ENCODE assay signal across 14 mouse cellular contexts in genomic region chr3:145991976-145992730, GRCm38 (mm10). TPM values are rescaled to one million over a fixed set of nuclear protein-coding genes. Genes with fewer than 3 reads are reported as not detected.
A peak's percentile ranks its signal among the peaks of the same experiment; 100 is the strongest.
DNase-seq lines count a peak whose midpoint lies in the region; ATAC-seq and TF ChIP-seq lines count a peak whose summit lies in the region.
"Had no signal": no experiment of that assay in that cellular context is flagged by ENCODE, and none has a peak within 500 bp of the region (broad histone marks: within the 10 kb centered on the region; RNA-seq: fewer than 3 reads in every experiment).

No protein-coding gene starts in this region.

- H3K4me2 ChIP-seq in heart, embryonic 13.5 days = peak overlapping the region; percentile 81
- H3K4me2 ChIP-seq in liver, postnatal 0 days (ENCODE audit: low read depth, low read length) = peak overlapping the region; percentile 40
- no peak overlapping the region for H3K4me2 ChIP-seq in liver, embryonic 11.5 days
- H3K4me2 ChIP-seq: neural tube, embryonic 15.5 days had no signal

- H3K4me3 ChIP-seq in heart, embryonic 13.5 days = peak overlapping the region; percentile 88
- no peak overlapping the region for H3K4me3 ChIP-seq in liver, postnatal 0 days (ENCODE audit: low read depth, low read length)
- no peak overlapping the region for H3K4me3 ChIP-seq in liver, embryonic 11.5 days (ENCODE audit: low read depth, low read length)
- peak overlapping the region; percentile 23; the same call in 1 of the 2 replicates for H3K4me3 ChIP-seq in small intestine, adult 2 months (ENCODE audit: low read depth, low read length)
- H3K4me3 ChIP-seq: limb, embryonic 15.5 days; midbrain, embryonic 10.5 days; neural tube, embryonic 15.5 days had no signal

- TF ChIP-seq CTCF in liver, postnatal 0 days (IDR thresholded peaks at IDR 0.05; ENCODE audit: low read depth) = no peak
- TF ChIP-seq CTCF in small intestine, adult 2 months (IDR thresholded peaks at IDR 0.05; ENCODE audit: extremely low read depth, insufficient read length, insufficient replicate concordance, low read depth, low read length) = no peak

- ATAC-seq in heart, embryonic 13.5 days (ENCODE audit: extremely low read depth, insufficient number of reproducible peaks, low FRiP score, low TSS enrichment) = no peak
- ATAC-seq in liver, postnatal 0 days = no peak
- ATAC-seq in liver, embryonic 11.5 days (replicated peaks; ENCODE audit: low FRiP score) = no peak
- ATAC-seq: CD4-positive, CD25-positive, alpha-beta regulatory T cell, adult 4 months had no signal

- peak overlapping the region; percentile 48 for H3K27ac ChIP-seq in heart, embryonic 13.5 days (replicated peaks)
- H3K27ac ChIP-seq in liver, postnatal 0 days (ENCODE audit: low read depth) = peak overlapping the region; percentile 57
- no peak overlapping the region for H3K27ac ChIP-seq in liver, embryonic 11.5 days (ENCODE audit: low read depth, low read length)
- H3K27ac ChIP-seq in small intestine, adult 2 months (ENCODE audit: insufficient read depth, low read depth, low read length) = 0 out of 2 replicates have a peak overlapping the region, but pooled peaks have one; percentile 14
- H3K27ac ChIP-seq: limb, embryonic 15.5 days; midbrain, embryonic 10.5 days; neural tube, embryonic 15.5 days had no signal

- no peaks in the 10 kb centered on the region for H3K9me3 ChIP-seq in heart, embryonic 13.5 days
- no peaks in the 10 kb centered on the region for H3K9me3 ChIP-seq in liver, postnatal 0 days (ENCODE audit: low read length)
- H3K9me3 ChIP-seq in liver, embryonic 11.5 days (ENCODE audit: control insufficient read depth, low read length) = no peaks in the 10 kb centered on the region
- H3K9me3 ChIP-seq: limb, embryonic 15.5 days; midbrain, embryonic 10.5 days; neural tube, embryonic 15.5 days had no signal

- no peak for TF ChIP-seq EP300 in liver, postnatal 0 days (IDR thresholded peaks at IDR 0.05; ENCODE audit: low read depth)

- H3K27me3 ChIP-seq in heart, embryonic 13.5 days (replicated peaks) = 0 out of 2 replicates have a peak, but pooled peaks cover 4% of the 10 kb centered on the region
- peaks cover 19% of the 10 kb centered on the region for H3K27me3 ChIP-seq in liver, postnatal 0 days (ENCODE audit: insufficient read depth, low read length)
- peaks cover 10% of the 10 kb centered on the region for H3K27me3 ChIP-seq in liver, embryonic 11.5 days (replicated peaks; ENCODE audit: control insufficient read depth, insufficient read depth, low read length)
- no peaks in the 10 kb centered on the region for H3K27me3 ChIP-seq in small intestine, adult 2 months (ENCODE audit: control insufficient read depth, insufficient read depth, low read length)
- H3K27me3 ChIP-seq: limb, embryonic 15.5 days had no signal

- 79% methylated on average over 10 of the region's 10 CpGs for WGBS in heart, embryonic 13.5 days
- WGBS in liver, postnatal 0 days (ENCODE audit: insufficient replicate concordance) = 72% methylated on average over 10 of the region's 10 CpGs
- WGBS in liver, embryonic 11.5 days = 84% methylated on average over 10 of the region's 10 CpGs
- 34% methylated on average over 10 of the region's 10 CpGs for WGBS in small intestine, adult 2 months

- TF ChIP-seq POLR2A in small intestine, adult 2 months (IDR thresholded peaks at IDR 0.05; ENCODE audit: low read depth, low read length) = no peak

- H3K9ac ChIP-seq in heart, embryonic 13.5 days = peak overlapping the region; percentile 61
- no peak overlapping the region for H3K9ac ChIP-seq in liver, postnatal 0 days (replicated peaks)
- H3K9ac ChIP-seq in liver, embryonic 11.5 days (ENCODE audit: low read depth, low read length) = no peak overlapping the region
- H3K9ac ChIP-seq: limb, embryonic 15.5 days; neural tube, embryonic 15.5 days had no signal

- no peak for DNase-seq in heart, postnatal 4 days
- no peak for DNase-seq in liver, postnatal 0 days
- no peak for DNase-seq in liver, embryonic 11.5 days (ENCODE audit: low spot score)
- DNase-seq in kidney, adult 8-10 months = peak; percentile 37 to 49
- no peak for DNase-seq in layer of hippocampus, adult 18-20 months (ENCODE audit: low spot score in 2 of 2)
- DNase-seq: cerebellum, adult 8-10 months; retina, postnatal 1 day; thymus, adult 2 months had no signal

- peaks cover 40% of the 10 kb centered on the region for H3K4me1 ChIP-seq in heart, embryonic 13.5 days
- H3K4me1 ChIP-seq in liver, postnatal 0 days (ENCODE audit: insufficient read depth) = peaks cover 6% of the 10 kb centered on the region
- peaks cover 4% of the 10 kb centered on the region; the same call in 1 of the 2 replicates for H3K4me1 ChIP-seq in liver, embryonic 11.5 days (replicated peaks; ENCODE audit: control insufficient read depth, insufficient read depth, low read length)
- peaks cover 5% of the 10 kb centered on the region; the same call in 1 of the 2 replicates for H3K4me1 ChIP-seq in small intestine, adult 2 months (ENCODE audit: control insufficient read depth, insufficient read depth, insufficient read length, low read length)

- H3K36me3 ChIP-seq in heart, embryonic 13.5 days = peaks cover 11% of the 10 kb centered on the region; the same call in 1 of the 2 replicates
- H3K36me3 ChIP-seq in liver, postnatal 0 days (replicated peaks; ENCODE audit: insufficient read depth, low read length) = no peaks in the 10 kb centered on the region
- H3K36me3 ChIP-seq in liver, embryonic 11.5 days (ENCODE audit: control insufficient read depth, insufficient read depth, low read length) = no peaks in the 10 kb centered on the region; the same call in 1 of the 2 replicates
- H3K36me3 ChIP-seq in small intestine, adult 2 months (ENCODE audit: control insufficient read depth, insufficient read depth, low read length) = peaks cover 5% of the 10 kb centered on the region; the same call in 1 of the 2 replicates
- H3K36me3 ChIP-seq: limb, embryonic 15.5 days; neural tube, embryonic 15.5 days had no signal

RNA-seq across cellular contexts. Expression of gene Syde2, which starts 4.5 kb away (rescaled TPM):
- polyA plus RNA-seq in heart, embryonic 13.5 days (2015; fragmentation: Nextera tagmentation; extraction: Ambion mirVana) = 4.8 and 5.4 TPM in 2 replicates
- 10 to 100 TPM; 33.2 to 35.2 TPM for total RNA-seq in heart, postnatal 4 days (2021)
- polyA plus RNA-seq in liver, postnatal 0 days (2015; fragmentation: Nextera tagmentation; extraction: Ambion mirVana) = 0.47 and 0.70 TPM in 2 replicates
- 1.7 and 2.1 TPM in 2 replicates for polyA plus RNA-seq in liver, embryonic 11.5 days (2014; fragmentation: Nextera tagmentation; extraction: Ambion mirVana)
- polyA plus RNA-seq in small intestine, adult 2 months (2012; rRNA removed) = 2.0 and 3.8 TPM in 2 replicates
- 1 to 10 TPM; 3.6 to 4.2 TPM for total RNA-seq in layer of hippocampus, adult 18-20 months (2021)
- polyA plus RNA-seq: CD4-positive, CD25-positive, alpha-beta regulatory T cell, adult 4 months had no signal

RNA-seq across cellular contexts. Expression of gene 2410004B18Rik, which starts 54.3 kb away (rescaled TPM):
- polyA plus RNA-seq in heart, embryonic 13.5 days (2015; fragmentation: Nextera tagmentation; extraction: Ambion mirVana) = 35.4 and 44.6 TPM in 2 replicates
- 10 to 100 TPM; 24.8 to 25.5 TPM for total RNA-seq in heart, postnatal 4 days (2021)
- 10.1 and 11.8 TPM in 2 replicates for polyA plus RNA-seq in liver, postnatal 0 days (2015; fragmentation: Nextera tagmentation; extraction: Ambion mirVana)
- polyA plus RNA-seq in liver, embryonic 11.5 days (2014; fragmentation: Nextera tagmentation; extraction: Ambion mirVana) = 37.4 and 39.6 TPM in 2 replicates
- 14.8 and 20.0 TPM in 2 replicates for polyA plus RNA-seq in small intestine, adult 2 months (2012; rRNA removed)
- total RNA-seq in layer of hippocampus, adult 18-20 months (2021) = 10 to 100 TPM; 37.1 to 38.2 TPM

Comparison
In these comparisons a context has a peak if more than half of its experiments do, and no peak if none do; other contexts are left out.
1. H3K4me3 ChIP-seq: peak in heart, embryonic 13.5 days (single experiment) and small intestine, adult 2 months (single experiment); none in liver, postnatal 0 days (single experiment) and liver, embryonic 11.5 days (single experiment).
2. DNase-seq: peak in kidney, adult 8-10 months (2 of 2); none in heart, postnatal 4 days (single experiment), liver, postnatal 0 days (single experiment), liver, embryonic 11.5 days (single experiment) and layer of hippocampus, adult 18-20 months (0 of 2).